ENCODE assay signal across 14 mouse cellular contexts in genomic region chr8:11384841-11385240, GRCm38 (mm10).
DNase-seq lines count a peak whose midpoint lies in the region; ATAC-seq and TF ChIP-seq lines count a peak whose summit lies in the region.
"Had no signal": no experiment of that assay in that cellular context is flagged by ENCODE, and none has a peak within 500 bp of the region (broad histone marks: within the 10 kb centered on the region; RNA-seq: fewer than 3 reads in every experiment).

No protein-coding gene starts in this region.

- no peak overlapping the region for H3K9ac ChIP-seq in embryonic facial prominence, embryonic 15.5 days
- H3K9ac ChIP-seq: heart, embryonic 12.5 days had no signal

- H3K4me3 ChIP-seq in layer of hippocampus, adult 2 months, result no peak overlapping the region
- H3K4me3 ChIP-seq in embryonic facial prominence, embryonic 15.5 days (replicated peaks), result no peak overlapping the region
- H3K4me3 ChIP-seq: heart, embryonic 12.5 days had no signal

- H3K36me3 ChIP-seq in embryonic facial prominence, embryonic 15.5 days, result no peaks in the 10 kb centered on the region
- H3K36me3 ChIP-seq: heart, embryonic 12.5 days had no signal

- no peaks in the 10 kb centered on the region for H3K9me3 ChIP-seq in embryonic facial prominence, embryonic 15.5 days (replicated peaks)
- H3K9me3 ChIP-seq: heart, embryonic 12.5 days had no signal

- no peak overlapping the region for H3K4me2 ChIP-seq in embryonic facial prominence, embryonic 15.5 days (replicated peaks)
- H3K4me2 ChIP-seq: heart, embryonic 12.5 days; midbrain, embryonic 11.5 days had no signal

- peaks cover 57% of the 10 kb centered on the region for H3K4me1 ChIP-seq in embryonic facial prominence, embryonic 15.5 days

- peak overlapping the region; percentile 91 for H3K27ac ChIP-seq in layer of hippocampus, adult 2 months
- H3K27ac ChIP-seq in embryonic facial prominence, embryonic 15.5 days (replicated peaks), result peak overlapping the region; percentile 76

- H3K27me3 ChIP-seq in embryonic facial prominence, embryonic 15.5 days, result no peaks in the 10 kb centered on the region
- H3K27me3 ChIP-seq: heart, embryonic 12.5 days had no signal

- peak; percentile 90 for DNase-seq in heart, adult 11 months
- DNase-seq in heart, postnatal 10 days, result no peak
- no peak for DNase-seq in layer of hippocampus, adult 2 months (ENCODE audit: low spot score in 2 of 2)
- no peak for DNase-seq in layer of hippocampus, adult 9-11 months
- DNase-seq in NIH3T3 (ENCODE audit: low read depth), result peak; percentile 58
- DNase-seq in spleen, adult 18-20 months, result no peak
- DNase-seq: adrenal gland, postnatal 36 days; cerebellum, adult 11-12 months; left cerebral cortex, postnatal 4 days had no signal

- no peak for ATAC-seq in embryonic facial prominence, embryonic 15.5 days (ENCODE audit: insufficient number of reproducible peaks, low FRiP score, low TSS enrichment, low read depth)
- no peak for ATAC-seq in activated CD4-positive, CD25-positive, alpha-beta regulatory T cell, adult 4 months
- ATAC-seq: inflammation-experienced regulatory T-cells, adult 6 months had no signal

- peak; percentile 37 for TF ChIP-seq CTCF in layer of hippocampus, adult 2 months (conservative IDR thresholded peaks at IDR 0.05)

- WGBS in embryonic facial prominence, embryonic 15.5 days, result 61% methylated on average over 4 of the region's 4 CpGs

- intact Hi-C loops in heart, postnatal 10 days (cut with DNase I), result loop anchor here (5.0 kb wide), 1 partner anchor 53 kb away; no protein-coding TSS in a partner anchor

Comparison
In these comparisons a context has a peak if more than half of its experiments do, and no peak if none do; other contexts are left out.
1. DNase-seq: peak in heart, adult 11 months (single experiment) and NIH3T3 (single experiment); none in heart, postnatal 10 days (0 of 2), layer of hippocampus, adult 2 months (0 of 2), layer of hippocampus, adult 9-11 months (single experiment) and spleen, adult 18-20 months (0 of 2).